Mouse (Mus musculus): ENCODE measurements around the gene Slc39a11. TPM values are rescaled to one million over a fixed set of nuclear protein-coding genes. Genes with fewer than 3 reads are reported as not detected.

The Slc39a11 gene
- 10 to 100 TPM; 32.5 to 40.2 (median 36.8) TPM for total RNA-seq (2022)

- DNase-seq = peak; percentile 26
Observed at GRCm38 (mm10) chr11:113649353-113650210, at the start of gene Slc39a11. Gene Slc39a11 (minus strand): TSS chr11:113650079.

DNA sequence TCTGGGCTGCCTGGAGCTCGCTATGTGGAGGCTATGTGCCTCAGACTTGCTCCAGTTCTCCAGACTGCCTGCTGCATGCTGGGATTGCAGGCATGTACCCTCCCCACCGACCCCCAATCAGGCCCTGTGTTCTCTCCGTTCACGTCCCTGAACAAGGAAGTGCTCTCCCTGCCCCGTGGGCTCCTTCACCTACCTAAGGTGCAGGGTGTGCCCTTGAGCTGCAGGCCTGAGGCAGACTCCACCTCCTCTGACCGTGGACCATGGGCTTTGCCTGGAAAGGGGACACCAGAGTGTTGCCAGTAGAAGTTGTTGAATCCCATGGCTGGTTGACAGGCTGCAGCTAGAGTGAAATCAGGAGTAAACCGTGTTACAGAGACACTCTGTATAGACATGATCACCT lies 49.8 kb upstream of the Slc39a11 start:
- DNase-seq = no peak

DNA sequence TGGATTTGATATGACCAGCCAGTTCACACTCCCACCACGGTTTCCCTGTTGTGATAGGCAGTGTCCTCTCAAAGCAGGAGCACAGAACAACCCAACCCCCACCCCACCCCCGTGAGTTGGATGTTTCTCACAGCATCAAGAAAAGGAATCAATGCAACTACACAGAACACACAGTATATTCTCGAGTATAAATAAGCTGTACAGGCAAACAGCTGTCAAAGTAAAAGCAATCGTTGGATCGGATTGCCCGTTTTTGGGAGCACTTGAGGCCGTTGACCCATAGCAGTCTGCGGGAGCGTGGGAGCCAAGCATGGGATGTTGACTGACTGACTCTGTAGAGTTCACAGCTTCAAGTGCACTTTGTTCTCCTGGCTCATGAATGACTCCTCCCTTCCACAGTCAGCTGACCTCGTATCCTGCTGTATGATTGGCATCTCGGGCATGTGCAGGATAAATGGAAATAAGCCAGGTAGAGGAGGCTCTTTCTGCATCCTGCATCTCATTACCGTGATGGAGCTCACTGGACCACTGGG lies 48.2 kb upstream of the Slc39a11 start:
- DNase-seq = no peak

GRCm38 (mm10) chr11:113697571-113697970 lies 47.7 kb upstream of the Slc39a11 start:
- no peak for DNase-seq

DNA sequence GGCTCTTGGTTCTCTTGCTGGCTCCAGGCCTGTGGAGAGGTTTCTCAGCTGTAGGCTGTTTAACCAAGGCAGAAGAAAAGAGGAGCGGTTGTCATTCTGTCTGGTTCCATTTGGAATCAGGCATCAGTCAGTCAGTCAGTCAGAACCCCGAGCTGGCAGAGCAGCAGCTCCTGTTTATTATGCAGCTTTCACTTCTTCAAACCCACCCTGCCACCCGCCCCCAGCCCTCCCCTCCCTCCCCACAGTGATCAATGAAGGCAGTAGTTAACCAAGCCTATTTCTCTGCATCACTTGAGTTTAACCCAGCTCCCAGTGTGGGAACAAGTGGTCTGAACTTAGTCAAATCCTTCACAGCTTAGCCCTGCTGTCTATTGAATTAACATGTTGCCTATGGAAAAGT lies 42.0 kb upstream of the Slc39a11 start:
- DNase-seq = no peak

DNA sequence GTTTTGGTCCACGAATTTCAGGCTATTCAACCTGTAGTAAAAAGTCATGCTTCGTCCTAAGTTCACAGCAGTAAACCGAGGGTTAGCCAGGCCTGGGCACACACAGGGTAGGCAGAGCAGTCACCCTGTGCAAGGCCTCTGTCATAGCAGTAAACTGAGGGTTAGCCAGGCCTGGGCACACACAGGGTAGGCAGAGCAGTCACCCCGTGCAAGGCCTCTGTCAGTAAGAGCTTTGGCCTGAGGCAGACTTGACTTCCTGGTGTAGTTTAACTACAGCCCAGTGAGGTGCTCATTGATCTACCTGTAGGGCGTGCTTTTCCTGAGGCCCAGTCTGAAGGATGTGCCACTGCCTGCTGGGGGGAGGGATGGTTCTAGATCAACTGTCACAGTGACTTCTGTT lies 41.4 kb upstream of the Slc39a11 start:
- no peak for DNase-seq

GRCm38 (mm10) chr11:113690506-113690905 lies 40.6 kb upstream of the Slc39a11 start:
- DNase-seq = no peak

- DNase-seq = no peak
Observed at GRCm38 (mm10) chr11:113687031-113687430, 37.2 kb upstream of the Slc39a11 start.

GRCm38 (mm10) chr11:113684707-113685426 lies 35.0 kb upstream of the Slc39a11 start:
- DNase-seq = no peak

- DNase-seq = peak; percentile 93
Observed at GRCm38 (mm10) chr11:113683957-113684706, 34.3 kb upstream of the Slc39a11 start, which contains the start of the genes Fam104a and D11Wsu47e. Gene Fam104a (minus strand): TSS chr11:113684155. Gene D11Wsu47e (plus strand): TSS chr11:113684412.

DNA sequence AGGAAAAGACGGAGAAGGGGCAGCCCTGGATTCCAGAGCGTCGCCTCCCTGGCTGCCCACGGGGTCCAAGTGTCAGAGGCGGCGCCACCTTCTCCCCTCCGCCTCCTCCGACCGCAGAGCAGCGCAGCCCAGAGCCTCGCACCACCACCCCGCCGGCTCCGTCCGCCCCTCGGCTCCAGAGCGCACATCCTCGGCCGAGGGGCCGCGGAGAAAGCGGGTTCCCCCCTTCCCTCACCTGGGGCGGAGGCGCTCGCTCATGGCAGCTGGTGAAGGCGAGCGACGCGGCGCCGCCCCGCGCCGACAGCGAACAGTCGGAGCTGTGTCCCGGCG lies 33.7 kb upstream of the Slc39a11 start:
- no peak for DNase-seq

DNA sequence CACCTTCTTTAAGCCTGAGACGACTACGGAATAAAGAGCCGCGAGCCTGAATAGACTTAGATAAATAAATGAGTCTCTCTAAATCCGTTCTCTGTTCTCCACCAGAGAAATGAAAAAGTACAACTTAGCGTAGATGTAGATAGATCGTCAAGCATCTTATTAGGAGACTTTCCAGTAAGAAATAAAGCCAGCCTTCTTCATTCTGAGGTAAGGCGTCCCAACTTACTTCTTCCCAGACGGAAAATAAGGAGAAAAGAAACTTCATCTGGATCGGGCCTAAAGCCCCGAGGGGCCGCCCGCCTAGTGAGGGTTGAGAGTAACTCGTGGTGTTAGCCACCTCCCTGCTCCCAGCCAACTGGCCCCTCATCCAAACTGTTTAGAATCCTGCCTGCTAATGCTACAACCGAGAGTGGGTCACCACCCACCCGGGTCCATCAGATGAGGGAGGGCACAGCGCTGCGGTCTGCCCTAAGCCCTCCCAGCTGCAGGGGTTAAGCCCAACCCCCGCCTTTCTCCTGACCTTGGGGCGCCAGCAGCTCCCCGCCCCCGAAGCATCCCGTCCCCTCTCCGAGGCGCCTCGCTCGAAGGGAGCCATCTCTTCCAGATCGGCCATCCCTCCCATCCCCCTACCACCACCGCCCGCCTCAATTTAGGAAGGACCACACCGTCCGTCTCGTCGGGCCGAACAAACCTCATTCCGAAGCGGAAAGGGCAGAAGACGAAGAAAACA lies 33.2 kb upstream of the Slc39a11 start:
- peak; percentile 67 for DNase-seq

DNA sequence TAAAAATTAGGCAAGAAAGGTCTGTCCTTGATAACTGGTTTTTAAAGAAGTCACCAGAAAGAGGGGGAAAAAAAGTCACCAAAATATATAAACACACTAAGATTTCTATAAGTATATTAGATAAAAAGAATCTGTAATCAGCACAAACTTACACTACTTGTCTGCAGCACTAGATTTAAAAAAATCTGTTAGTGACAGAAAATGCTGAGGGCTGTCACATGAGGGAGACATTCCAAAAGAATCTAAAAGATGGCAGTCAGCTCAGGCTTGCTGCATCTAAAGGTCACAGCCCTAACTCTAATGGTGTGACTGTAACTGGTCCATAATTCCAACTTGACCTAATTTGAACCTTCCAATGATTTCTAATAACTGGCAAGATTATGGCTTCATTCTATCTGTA lies 32.1 kb upstream of the Slc39a11 start:
- DNase-seq = no peak

GRCm38 (mm10) chr11:113680954-113681353 lies 31.1 kb upstream of the Slc39a11 start:
- DNase-seq = no peak

DNA sequence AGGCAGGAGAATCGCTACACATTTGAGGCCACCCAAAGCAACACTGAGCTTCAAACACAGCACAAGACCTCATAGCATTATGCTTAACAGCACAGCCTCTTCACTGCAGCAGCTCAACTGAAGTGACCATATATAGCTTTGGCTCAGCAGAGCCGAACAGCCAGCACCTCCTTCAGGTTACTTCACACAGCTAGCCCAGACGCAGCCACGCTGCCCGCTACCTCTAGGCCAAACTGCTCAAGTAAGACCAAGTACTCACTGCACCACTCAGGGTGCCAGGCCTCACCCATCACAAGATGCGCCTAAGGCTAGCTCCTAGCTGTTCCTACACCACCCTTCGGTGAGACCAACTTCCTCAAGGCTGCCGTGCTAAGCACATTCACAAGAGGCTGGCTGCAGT lies 28.5 kb upstream of the Slc39a11 start:
- DNase-seq = no peak

DNA sequence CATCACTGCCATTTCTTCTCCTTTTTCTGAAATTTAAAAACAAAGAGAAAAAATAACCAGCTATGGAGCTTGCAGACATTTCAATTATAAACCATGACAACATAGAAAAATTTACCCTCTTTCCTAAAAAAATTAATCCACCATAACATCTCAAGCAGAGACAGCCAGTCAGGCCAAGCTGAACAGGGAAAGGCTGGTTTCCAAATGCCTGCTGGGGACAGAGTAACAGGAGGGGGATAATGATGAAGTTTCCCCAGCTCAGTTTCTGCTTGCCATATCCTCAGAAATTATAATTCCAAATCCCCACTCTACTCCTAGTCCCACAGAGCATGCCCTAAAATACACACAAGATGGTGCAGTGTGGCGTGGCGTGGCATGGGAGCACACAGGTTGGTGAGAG lies 27.5 kb upstream of the Slc39a11 start:
- DNase-seq = no peak

- DNase-seq = no peak
Observed at GRCm38 (mm10) chr11:113676847-113677246, 27.0 kb upstream of the Slc39a11 start.

DNA sequence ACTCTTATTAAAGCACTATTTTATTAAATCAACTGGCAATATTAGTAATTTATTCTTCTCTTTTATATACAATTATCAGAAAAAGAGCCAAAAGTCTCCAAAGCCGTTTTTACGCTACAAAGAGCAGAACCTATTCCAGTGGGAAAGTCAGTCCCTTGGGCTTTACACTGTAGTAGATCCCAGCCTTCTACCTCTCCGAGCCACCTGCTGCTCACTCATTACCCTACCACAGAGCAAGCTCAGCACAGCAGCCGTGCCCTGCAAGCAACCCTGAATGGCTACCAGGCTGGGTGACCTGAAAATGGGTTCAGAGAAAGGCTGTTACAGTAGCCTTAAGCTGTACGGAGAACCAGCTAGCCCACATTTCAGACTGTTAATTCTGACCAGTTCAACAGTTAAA lies 24.7 kb upstream of the Slc39a11 start:
- no peak for DNase-seq

DNA sequence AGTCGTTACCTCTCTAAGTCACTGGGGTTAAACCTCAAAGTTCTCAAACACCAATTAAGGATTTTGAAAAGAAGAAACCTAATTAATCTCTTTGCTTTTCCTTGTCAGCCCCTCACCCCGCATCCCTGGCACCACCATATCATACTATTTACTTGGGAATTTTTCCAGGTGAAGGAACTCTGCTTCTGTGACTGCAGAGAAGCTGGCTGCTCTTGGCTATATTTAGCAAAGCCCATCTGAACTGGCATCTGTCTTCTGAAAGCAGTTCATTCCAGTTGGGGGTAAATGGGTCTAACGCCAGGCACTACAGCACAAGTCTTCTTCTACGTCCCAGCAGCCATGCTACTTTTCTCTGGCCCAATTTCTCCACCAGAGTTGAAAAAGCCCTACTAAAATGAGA lies 23.7 kb upstream of the Slc39a11 start:
- DNase-seq = no peak

DNA sequence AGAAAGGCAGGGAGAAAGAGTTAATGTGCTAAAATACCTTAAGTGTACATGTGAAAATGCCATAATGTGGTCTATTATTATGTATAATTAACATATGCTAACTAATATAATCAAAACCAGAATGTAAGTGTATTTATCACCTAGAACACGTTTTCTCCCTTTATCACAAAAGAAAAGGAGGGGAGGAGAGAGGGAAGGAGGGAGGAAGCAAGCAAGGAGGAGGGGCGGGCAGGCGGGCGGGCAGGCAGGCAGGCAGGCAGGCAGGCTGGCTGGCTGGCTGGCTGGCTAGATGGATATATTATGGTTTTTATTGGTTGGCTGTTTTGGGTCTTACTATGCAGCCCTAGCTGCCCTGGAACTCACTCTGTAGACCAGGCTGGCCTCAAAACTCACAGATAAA lies 19.8 kb upstream of the Slc39a11 start:
- no peak for DNase-seq

DNA sequence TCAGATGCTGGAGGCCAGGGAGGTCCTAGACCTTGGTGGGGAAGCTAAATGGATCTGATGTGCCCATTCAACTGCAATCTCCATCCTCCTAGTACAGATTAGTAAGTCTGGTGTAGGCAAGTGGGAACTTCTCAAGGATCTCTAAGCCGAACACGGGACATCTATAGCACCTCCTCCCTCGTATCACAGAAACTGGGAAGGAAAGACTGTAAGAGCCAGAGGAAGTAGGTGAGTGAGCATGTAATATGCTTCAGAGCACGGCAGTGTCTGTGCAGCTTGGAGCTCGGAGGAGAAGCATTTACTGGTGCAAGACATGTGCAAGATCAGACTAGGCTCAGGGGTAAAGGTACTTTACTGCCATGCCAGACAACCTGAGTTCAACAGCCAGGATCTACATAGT lies 19.0 kb upstream of the Slc39a11 start:
- DNase-seq = no peak

DNA sequence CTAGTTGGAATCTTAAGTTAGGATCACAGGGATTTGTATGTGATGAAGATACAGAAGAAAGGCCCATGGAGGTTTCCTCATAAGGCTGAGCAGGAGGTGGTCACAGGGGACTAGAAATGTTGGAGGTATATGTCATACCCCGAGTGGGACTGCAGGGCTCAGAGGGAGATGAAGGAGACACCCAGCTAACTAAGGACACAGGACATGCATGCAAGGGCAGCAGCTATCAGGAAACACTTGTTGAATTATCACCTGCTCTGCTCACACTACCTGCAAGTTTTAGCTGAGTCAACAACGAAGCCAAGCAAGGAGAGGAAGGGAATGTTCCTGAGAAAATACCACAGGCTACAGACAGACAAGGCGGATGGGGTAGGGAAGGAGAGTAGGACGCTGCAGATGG lies 17.8 kb upstream of the Slc39a11 start:
- DNase-seq = no peak

All from adrenal gland, adult 8-10 months (tissue).